Mouse (Mus musculus) bone marrow macrophage, adult 2 months (primary cell): ENCODE measurements around the gene Ptprk. TPM values are rescaled to one million over a fixed set of nuclear protein-coding genes. Genes with fewer than 3 reads are reported as not detected.

Source experiments
- H3K27ac ChIP-seq: 2 replicates; pipeline ENCODE4 v1.5.1; 2012; ENCODE audit warnings: low read depth, low read length; ENCODE audit not compliant: insufficient read depth
- H3K4me1 ChIP-seq: 2 replicates; pipeline ENCODE4 v1.6.1; 2012; ENCODE audit warnings: low read length; ENCODE audit not compliant: control insufficient read depth, insufficient read depth
- H3K4me3 ChIP-seq: 2 replicates; pipeline ENCODE4 v1.5.1; 2012; ENCODE audit warnings: mild to moderate bottlenecking, low read length, moderate library complexity; ENCODE audit not compliant: insufficient read depth
- CTCF ChIP-seq: IDR thresholded peaks from 2 replicates; pipeline ENCODE4 v1.5.1; 2012; ENCODE audit warnings: low read depth, mild to moderate bottlenecking, low read length, moderate library complexity
- POLR2A ChIP-seq: IDR thresholded peaks from 2 replicates; pipeline ENCODE4 v1.6.1; 2012; ENCODE audit warnings: mild to moderate bottlenecking, low read depth, low read length, borderline replicate concordance
- polyA plus RNA-seq: library from polyadenylated mRNA; stranded (reverse); fragments of >200 nt; gene quantifications from 2 replicates; pipeline ENCODE4 v1.2.4, GENCODE M21; 2012; ENCODE audit not compliant: missing spikeins, insufficient read depth, insufficient read length

Ptprk gene
- 0.13 and 0.35 TPM in 2 replicates for polyA plus RNA-seq

GRCm38 (mm10) chr10:28074653-28075451, at the start of gene Ptprk:
Ptprk (plus strand) TSS chr10:28074820.
- 0 out of 2 replicates have a peak, but pooled peaks cover 2% of the 10 kb centered on the region for H3K4me1 ChIP-seq
- no peak for TF ChIP-seq CTCF
- H3K27ac ChIP-seq, result no peak within 1 kb of the TSS
- H3K4me3 ChIP-seq, result peak within 1 kb of the TSS; percentile 50

DNA sequence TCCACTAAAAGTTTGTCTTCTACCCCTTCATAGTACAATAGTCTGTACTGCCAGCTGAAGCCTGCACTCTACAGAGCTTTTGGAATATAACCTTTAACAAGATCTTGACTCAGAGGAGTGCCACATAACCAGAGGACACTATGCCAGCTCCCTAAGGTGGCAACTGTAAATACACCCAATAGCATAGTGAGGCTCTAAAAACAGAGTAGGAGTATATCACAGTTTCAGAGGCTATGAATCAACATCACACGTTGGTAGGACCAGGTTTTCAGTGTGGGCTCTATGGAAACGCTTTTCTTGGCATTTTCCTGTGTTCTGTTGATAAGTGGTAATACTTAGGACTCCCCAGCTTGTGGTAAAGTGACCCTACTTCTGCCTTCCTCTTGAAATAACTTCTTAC, 46.8 kb upstream of the Ptprk start:
- Histone ChIP-seq H3K4me1 (no peaks in the 10 kb centered on the region), H3K4me3 (no peak overlapping the region), H3K27ac (no peak overlapping the region)
- no peak for TF ChIP-seq POLR2A
- no peak for TF ChIP-seq CTCF

- no peak overlapping the region for H3K4me3 ChIP-seq
- H3K4me1 ChIP-seq, result no peaks in the 10 kb centered on the region
- no peak overlapping the region for H3K27ac ChIP-seq
- no peak for TF ChIP-seq POLR2A
- TF ChIP-seq CTCF, result no peak
These were observed 38.2 kb upstream of the Ptprk start for GRCm38 (mm10) chr10:28036456-28036855.

- TF ChIP-seq POLR2A (no peak), CTCF (no peak)
- Histone ChIP-seq H3K27ac (no peak overlapping the region), H3K4me3 (no peak overlapping the region), H3K4me1 (no peaks in the 10 kb centered on the region)
These were observed 19.9 kb upstream of the Ptprk start for GRCm38 (mm10) chr10:28054764-28055163.

GRCm38 (mm10) chr10:28059222-28059621, 15.4 kb upstream of the Ptprk start:
- no peak overlapping the region for H3K4me3 ChIP-seq
- H3K27ac ChIP-seq, result no peak overlapping the region
- H3K4me1 ChIP-seq, result no peaks in the 10 kb centered on the region
- no peak for TF ChIP-seq CTCF
- TF ChIP-seq POLR2A, result no peak

DNA sequence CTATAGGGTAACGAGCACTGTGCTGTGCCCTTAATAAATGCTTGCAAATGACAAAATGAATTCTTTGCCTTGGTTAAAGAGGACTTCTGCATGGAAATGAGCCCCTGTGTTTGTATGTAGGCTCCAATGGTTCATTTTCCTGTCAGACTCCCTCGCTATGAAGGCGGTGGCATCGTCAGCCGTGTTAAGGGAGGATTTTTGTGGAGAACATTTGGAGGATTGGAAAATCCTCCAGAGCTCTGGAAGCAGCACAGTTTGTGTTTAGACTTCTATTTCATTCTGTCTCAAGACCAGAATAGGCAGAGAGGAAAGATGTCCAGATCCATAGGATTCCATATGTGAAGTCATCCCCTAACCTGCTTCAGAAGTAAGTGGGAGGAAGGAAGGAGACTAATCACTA, 6.6 kb upstream of the Ptprk start:
- Histone ChIP-seq H3K4me1 (no peaks in the 10 kb centered on the region), H3K4me3 (no peak overlapping the region), H3K27ac (no peak overlapping the region)
- TF ChIP-seq CTCF (no peak), POLR2A (no peak)

GRCm38 (mm10) chr10:28073991-28074652, 498 bp upstream of the Ptprk start:
- Histone ChIP-seq H3K4me1 (0 out of 2 replicates have a peak, but pooled peaks cover 2% of the 10 kb centered on the region), H3K27ac (no peak overlapping the region), H3K4me3 (peak overlapping the region; percentile 50)
- TF ChIP-seq POLR2A (no peak), CTCF (no peak)

GRCm38 (mm10) chr10:28075491-28076035, 943 bp downstream of the Ptprk start:
- Histone ChIP-seq H3K27ac (no peak overlapping the region), H3K4me1 (0 out of 2 replicates have a peak, but pooled peaks cover 2% of the 10 kb centered on the region), H3K4me3 (peak overlapping the region; percentile 50)
- TF ChIP-seq POLR2A (no peak), CTCF (no peak)

DNA sequence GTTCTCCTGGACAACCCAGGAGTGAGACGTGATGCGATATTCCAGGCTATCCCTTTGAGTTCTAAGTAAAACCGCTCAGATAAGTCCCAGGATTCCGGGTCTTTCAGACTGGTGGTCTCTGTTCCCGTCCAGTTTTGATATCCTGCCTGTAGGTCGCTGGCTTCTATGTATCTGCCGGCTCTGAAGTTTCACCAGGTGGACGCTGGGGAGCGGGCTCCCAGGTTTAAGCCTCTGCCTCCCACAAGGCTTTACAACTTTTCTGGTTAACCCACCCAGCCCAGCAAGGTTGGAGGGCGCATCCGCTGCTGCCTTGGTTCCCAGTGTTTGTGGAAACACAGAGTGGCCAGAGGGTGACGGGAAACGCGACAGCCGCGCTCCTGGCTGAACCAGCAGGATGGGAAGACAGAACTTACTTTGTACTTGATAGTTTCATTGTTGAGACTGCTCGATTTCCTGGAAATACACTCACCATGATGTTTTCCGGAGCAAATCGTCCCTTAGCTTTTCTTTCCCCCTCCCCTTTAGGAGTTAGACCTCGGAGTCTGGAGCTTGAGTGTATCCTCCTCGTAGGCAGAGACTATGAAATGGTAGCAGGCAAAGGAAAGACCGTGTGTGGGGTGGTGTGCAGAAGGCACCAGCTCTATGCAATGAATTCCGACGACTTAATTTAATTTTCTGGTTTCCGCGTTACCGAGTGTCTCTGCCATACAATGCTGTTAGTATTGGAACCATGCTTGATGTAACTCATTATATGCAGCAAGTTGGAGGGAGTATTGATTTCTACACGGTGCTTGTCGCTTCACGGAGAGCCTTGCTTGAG, 1.6 kb downstream of the Ptprk start:
- Histone ChIP-seq H3K4me1 (0 out of 2 replicates have a peak, but pooled peaks cover 2% of the 10 kb centered on the region), H3K27ac (no peak overlapping the region), H3K4me3 (no peak overlapping the region)
- TF ChIP-seq CTCF, result no peak
- TF ChIP-seq POLR2A, result no peak
